Mouse (Mus musculus) ZHBTc4 (cell line): ENCODE measurements around the gene Olfr980.
"Not testable (repeated sequence)": the region's sequence is repeated elsewhere in the genome, so short reads cannot be mapped to it uniquely, and the experiment has no call there.

Experiments used
- DNase-seq: peaks from one replicate; pipeline ENCODE4 v3.0.0-alpha.2; 2011; ENCODE audit warnings: low read depth, low spot score

Gene Olfr980

GRCm38 (mm10) chr9:40009482-40009881, at the start of gene Olfr980:
Gene Olfr980, minus strand, starts transcription at chr9:40009582.
- no peak for DNase-seq

- DNase-seq = no peak
Measured at GRCm38 (mm10) chr9:40050138-40050537, 40.8 kb upstream of the Olfr980 start.

- DNase-seq = no peak
Measured at GRCm38 (mm10) chr9:40021164-40021563, 11.8 kb upstream of the Olfr980 start, which contains the start of gene Olfr981. Gene Olfr981, plus strand, starts transcription at chr9:40021464.

GRCm38 (mm10) chr9:40003365-40003764, 6.0 kb downstream of the Olfr980 start, which contains the start of gene Olfr979:
Gene Olfr979, minus strand, starts transcription at chr9:40003465.
- no peak for DNase-seq

GRCm38 (mm10) chr9:39991813-39992212, 17.6 kb downstream of the Olfr980 start, which contains the start of gene Olfr978:
Gene Olfr978, plus strand, starts transcription at chr9:39992113.
- no peak for DNase-seq

GRCm38 (mm10) chr9:39976581-39977145, 32.7 kb downstream of the Olfr980 start:
- DNase-seq = peak; percentile 92

- not testable (repeated sequence) for DNase-seq
Measured at GRCm38 (mm10) chr9:39961033-39961432, 48.3 kb downstream of the Olfr980 start, which contains the start of gene Olfr976. Gene Olfr976, minus strand, starts transcription at chr9:39961133.
